Mouse (Mus musculus): ENCODE measurements around the gene Sgk1.

The Sgk1 gene

GRCm38 (mm10) chr10:21882184-21883081 is at the start of gene Sgk1:
TSS of gene Sgk1 (plus strand) at chr10:21882184.
- no peak for DNase-seq (ENCODE audit: low spot score)

GRCm38 (mm10) chr10:21832282-21832681 is 49.7 kb upstream of the Sgk1 start:
- no peak for DNase-seq (ENCODE audit: low spot score)

GRCm38 (mm10) chr10:21833757-21834156 is 48.2 kb upstream of the Sgk1 start:
- no peak for DNase-seq (ENCODE audit: low spot score)

- no peak for DNase-seq (ENCODE audit: low spot score)
Measured at GRCm38 (mm10) chr10:21835077-21835476, 46.9 kb upstream of the Sgk1 start.

- no peak for DNase-seq (ENCODE audit: low spot score)
Measured at GRCm38 (mm10) chr10:21839248-21840155, 42.5 kb upstream of the Sgk1 start.

- DNase-seq (ENCODE audit: low spot score), result no peak
Measured at GRCm38 (mm10) chr10:21843326-21843725, 38.7 kb upstream of the Sgk1 start.

- no peak for DNase-seq (ENCODE audit: low spot score)
Measured at GRCm38 (mm10) chr10:21843861-21844260, 38.1 kb upstream of the Sgk1 start.

- no peak for DNase-seq (ENCODE audit: low spot score)
Measured at GRCm38 (mm10) chr10:21844391-21844790, 37.6 kb upstream of the Sgk1 start.

- DNase-seq (ENCODE audit: low spot score), result no peak
Measured at GRCm38 (mm10) chr10:21845601-21846282, 36.2 kb upstream of the Sgk1 start.

GRCm38 (mm10) chr10:21846366-21846765 is 35.6 kb upstream of the Sgk1 start:
- no peak for DNase-seq (ENCODE audit: low spot score)

- no peak for DNase-seq (ENCODE audit: low spot score)
Measured at GRCm38 (mm10) chr10:21847026-21847820, 34.8 kb upstream of the Sgk1 start.

GRCm38 (mm10) chr10:21847931-21848670 is 33.9 kb upstream of the Sgk1 start:
- no peak for DNase-seq (ENCODE audit: low spot score)

- no peak for DNase-seq (ENCODE audit: low spot score)
Measured at GRCm38 (mm10) chr10:21849251-21849650, 32.7 kb upstream of the Sgk1 start.

- DNase-seq (ENCODE audit: low spot score), result no peak
Measured at GRCm38 (mm10) chr10:21850330-21850729, 31.7 kb upstream of the Sgk1 start.

- no peak for DNase-seq (ENCODE audit: low spot score)
Measured at GRCm38 (mm10) chr10:21853122-21853521, 28.9 kb upstream of the Sgk1 start.

- no peak for DNase-seq (ENCODE audit: low spot score)
Measured at GRCm38 (mm10) chr10:21853566-21854328, 28.2 kb upstream of the Sgk1 start.

- no peak for DNase-seq (ENCODE audit: low spot score)
Measured at GRCm38 (mm10) chr10:21855338-21855737, 26.6 kb upstream of the Sgk1 start.

GRCm38 (mm10) chr10:21857676-21858075 is 24.3 kb upstream of the Sgk1 start:
- DNase-seq (ENCODE audit: low spot score), result no peak

GRCm38 (mm10) chr10:21858437-21858974 is 23.5 kb upstream of the Sgk1 start:
- no peak for DNase-seq (ENCODE audit: low spot score)

- DNase-seq (ENCODE audit: low spot score), result no peak
Measured at GRCm38 (mm10) chr10:21866504-21866903, 15.5 kb upstream of the Sgk1 start.
